Mouse (Mus musculus): ENCODE data around the gene Slc25a47.

DNA sequence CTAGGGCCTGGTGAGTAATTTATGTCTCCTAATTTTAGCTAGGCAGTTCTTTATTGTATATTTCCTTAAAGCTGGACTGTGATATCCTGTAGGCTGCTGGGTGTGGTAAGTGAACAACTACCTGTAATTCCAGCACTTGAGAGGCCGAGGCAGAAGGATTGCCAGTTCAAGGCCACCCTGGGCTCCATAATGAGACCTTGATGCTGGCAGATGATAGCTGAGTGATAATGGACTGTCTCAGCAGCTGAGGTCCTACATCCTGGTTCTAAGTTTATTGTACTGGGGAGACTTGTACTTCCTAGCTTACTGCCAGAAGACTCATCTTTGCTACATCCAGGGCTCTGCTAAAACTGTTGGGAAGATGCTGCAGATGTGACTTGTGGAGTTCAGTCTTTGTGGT lies 26.1 kb upstream of the Slc25a47 start:
- TF ChIP-seq CTCF (IDR thresholded peaks at IDR 0.05; ENCODE audit: borderline replicate concordance, insufficient read depth, low read depth, low read length) (no peak), POLR2A (IDR thresholded peaks at IDR 0.05; ENCODE audit: borderline replicate concordance, insufficient read depth, low read length) (no peak)
